Mouse (Mus musculus) lung, adult 18-20 months (tissue): ENCODE data around the gene Larp6.

ENCODE experiments used
- DNase-seq, 2 experiments: peaks; one replicate each; pipeline ENCODE4 v3.0.0; 2022; ENCODE audit warnings: mixed read lengths in 2 of 2

The Larp6 gene

GRCm38 (mm10) chr9:60712771-60713541, at the start of gene Larp6:
Larp6 (plus strand) TSS chr9:60712989.
- peak; percentile 14 to 29 for DNase-seq

- no peak for DNase-seq
These were observed 48.4 kb upstream of the Larp6 start for GRCm38 (mm10) chr9:60664385-60664784.

DNA sequence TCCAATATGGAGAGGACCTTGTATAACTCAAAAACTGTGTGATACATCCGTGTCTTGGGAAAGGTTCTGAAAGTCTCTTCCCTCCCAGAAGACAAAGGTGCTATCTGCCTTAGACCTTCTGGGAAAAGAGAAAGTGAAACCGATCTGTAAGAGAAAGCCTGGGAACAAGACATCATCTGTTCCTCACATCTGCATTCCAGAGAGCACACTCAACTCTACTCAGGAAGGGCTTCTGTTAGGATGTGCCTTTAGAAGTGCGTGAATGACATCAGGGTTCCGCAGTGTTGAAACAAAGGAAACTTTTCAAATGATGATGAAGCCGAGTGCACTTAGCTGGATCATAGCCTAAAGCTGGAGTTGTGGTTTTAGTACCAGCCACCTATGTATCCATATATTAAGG, 47.9 kb upstream of the Larp6 start:
- DNase-seq: no peak

- DNase-seq: no peak
These were observed 47.3 kb upstream of the Larp6 start for GRCm38 (mm10) chr9:60665535-60665934.

DNA sequence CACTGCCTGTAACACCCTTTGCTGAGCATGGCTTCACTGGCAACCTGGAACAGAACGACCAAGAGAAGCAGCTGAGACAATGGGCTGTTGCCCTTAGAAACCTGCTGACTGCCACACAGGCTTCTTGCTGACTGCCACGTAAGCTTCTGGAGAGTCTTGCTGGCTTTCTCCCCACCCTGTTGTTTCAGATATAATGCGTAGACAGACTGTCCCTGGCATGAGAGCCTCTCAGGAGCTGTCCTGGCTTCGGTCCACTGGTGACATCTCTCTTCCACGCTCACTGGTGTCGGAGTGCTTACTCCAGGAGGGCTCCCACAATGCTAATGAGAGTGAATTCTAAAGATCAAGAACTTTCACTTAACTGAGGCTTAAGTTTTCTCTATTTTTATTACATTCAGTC, 43.9 kb upstream of the Larp6 start:
- no peak for DNase-seq

GRCm38 (mm10) chr9:60672568-60672967, 40.2 kb upstream of the Larp6 start:
- DNase-seq: no peak

- no peak for DNase-seq
These were observed 38.0 kb upstream of the Larp6 start for GRCm38 (mm10) chr9:60674780-60675179.

DNA sequence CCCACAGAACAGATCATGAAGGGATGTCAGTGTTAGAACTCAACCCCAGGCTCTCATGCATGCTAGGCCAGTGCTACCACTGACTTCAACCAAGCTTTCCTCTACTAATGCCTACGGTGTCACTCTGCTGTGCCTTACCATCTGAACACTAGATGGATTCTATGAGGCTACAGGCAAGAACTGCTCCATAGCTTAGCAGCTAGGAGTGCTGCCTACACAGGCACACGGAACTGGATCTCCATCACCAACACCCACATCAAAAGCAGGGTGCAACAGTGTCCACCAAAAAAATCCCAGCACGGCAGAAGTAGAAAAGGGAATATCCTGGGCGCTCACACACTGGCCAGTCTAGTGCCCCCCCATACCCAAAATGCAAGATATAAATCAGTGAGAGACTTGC, 36.4 kb upstream of the Larp6 start:
- no peak for DNase-seq

GRCm38 (mm10) chr9:60678913-60679312, 33.9 kb upstream of the Larp6 start:
- no peak for DNase-seq

- DNase-seq: no peak
These were observed 31.8 kb upstream of the Larp6 start for GRCm38 (mm10) chr9:60681005-60681404.

- no peak for DNase-seq
These were observed 30.0 kb upstream of the Larp6 start for GRCm38 (mm10) chr9:60682753-60683152.

GRCm38 (mm10) chr9:60687415-60687814, 25.4 kb upstream of the Larp6 start:
- DNase-seq: peak in 1 of 2 experiments; percentile 58

- DNase-seq: peak; percentile 89 to 91
These were observed 24.9 kb upstream of the Larp6 start, which contains the start of gene Lrrc49 for GRCm38 (mm10) chr9:60687891-60688324. Lrrc49 (minus strand) TSS chr9:60688158.

GRCm38 (mm10) chr9:60692624-60693023, 20.2 kb upstream of the Larp6 start:
- DNase-seq: peak in 1 of 2 experiments; percentile 13

GRCm38 (mm10) chr9:60693986-60694385, 18.8 kb upstream of the Larp6 start:
- no peak for DNase-seq

DNA sequence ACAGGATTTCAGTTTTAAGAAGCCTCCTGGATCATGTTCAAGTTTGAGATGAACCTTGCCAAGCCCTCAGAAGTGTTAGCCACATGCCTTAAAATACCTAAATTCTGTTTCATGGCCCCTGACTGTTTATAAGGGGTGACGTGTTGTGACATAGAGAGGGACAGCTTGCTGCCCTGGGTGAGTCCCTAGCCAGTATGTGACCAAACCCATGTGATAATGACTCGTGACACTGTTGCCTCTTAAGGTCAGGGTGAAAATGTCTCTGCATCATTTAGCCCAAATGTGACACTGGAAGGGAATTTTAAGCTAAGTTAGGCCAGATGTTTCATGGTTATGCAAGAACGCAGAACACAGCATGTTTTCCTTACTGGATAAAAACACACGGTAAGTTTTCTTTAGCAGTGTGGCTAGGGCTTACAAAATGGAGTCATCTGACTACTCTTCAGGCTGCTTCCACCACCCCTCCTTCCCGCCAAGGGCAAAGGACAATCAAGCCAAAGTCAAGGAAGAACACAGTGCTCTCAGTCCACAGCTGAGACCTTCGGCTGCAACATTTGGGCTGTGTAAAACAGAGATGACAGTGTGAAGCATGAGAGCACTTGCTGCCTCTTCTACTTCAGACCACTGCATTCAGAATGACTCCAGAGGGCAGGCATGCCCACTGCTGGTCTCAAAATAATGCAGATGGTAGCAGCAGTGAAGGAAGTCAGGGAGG, 16.4 kb upstream of the Larp6 start:
- DNase-seq: peak; percentile 12 to 43

DNA sequence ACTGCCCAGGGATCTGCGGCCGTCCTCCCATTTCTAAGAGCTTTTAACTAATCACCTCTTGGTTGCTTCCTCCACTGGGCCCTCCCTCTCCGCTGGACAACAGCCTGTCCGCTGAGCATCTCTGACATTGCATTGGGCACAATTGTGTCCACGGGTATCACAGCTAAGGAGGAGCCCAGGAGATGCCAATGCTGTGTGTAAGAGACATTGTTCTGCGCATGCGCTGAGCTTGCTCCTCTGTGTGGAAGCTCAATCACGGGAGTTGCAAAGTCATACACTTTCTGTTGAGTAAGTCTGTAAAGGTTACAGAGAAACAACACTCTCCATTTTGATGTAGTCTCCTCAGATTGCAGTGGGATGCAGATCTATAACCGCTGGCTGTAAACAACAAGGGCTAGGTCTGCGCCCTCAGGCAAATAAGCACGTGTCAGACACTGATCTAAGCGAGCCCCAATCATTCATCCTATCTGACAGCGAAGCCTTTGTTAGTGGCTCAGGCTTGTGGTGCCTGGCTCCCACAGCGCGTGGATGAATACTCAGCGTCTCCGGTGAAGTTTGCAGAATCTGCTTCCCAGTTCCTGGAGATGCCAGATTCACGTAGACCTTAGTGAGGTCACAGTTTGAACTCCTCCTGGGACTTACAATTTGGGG, 13.1 kb upstream of the Larp6 start:
- DNase-seq: no peak

- no peak for DNase-seq
These were observed 5.2 kb upstream of the Larp6 start for GRCm38 (mm10) chr9:60707594-60707993.

DNA sequence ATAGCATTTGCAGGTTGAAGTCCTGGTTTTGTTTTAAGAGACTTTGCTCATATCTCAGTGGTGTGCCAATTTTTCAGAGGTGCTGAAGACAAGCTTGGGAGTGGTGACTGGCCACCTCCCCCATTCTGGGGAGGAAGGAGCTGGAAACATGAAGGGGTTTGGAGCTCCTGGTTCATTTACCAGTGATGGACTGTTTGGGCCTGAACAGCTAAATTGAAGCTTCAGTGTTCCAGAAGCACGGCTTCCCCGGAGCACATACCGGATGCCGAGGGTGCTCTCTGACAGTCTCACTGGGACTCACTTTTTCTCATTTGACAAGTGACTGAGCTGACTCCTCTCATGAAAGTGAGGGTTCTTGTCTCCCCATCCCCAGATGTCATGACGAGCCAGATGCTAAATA, 4.2 kb upstream of the Larp6 start:
- DNase-seq: no peak

GRCm38 (mm10) chr9:60709721-60710120, 3.1 kb upstream of the Larp6 start:
- DNase-seq: no peak

DNA sequence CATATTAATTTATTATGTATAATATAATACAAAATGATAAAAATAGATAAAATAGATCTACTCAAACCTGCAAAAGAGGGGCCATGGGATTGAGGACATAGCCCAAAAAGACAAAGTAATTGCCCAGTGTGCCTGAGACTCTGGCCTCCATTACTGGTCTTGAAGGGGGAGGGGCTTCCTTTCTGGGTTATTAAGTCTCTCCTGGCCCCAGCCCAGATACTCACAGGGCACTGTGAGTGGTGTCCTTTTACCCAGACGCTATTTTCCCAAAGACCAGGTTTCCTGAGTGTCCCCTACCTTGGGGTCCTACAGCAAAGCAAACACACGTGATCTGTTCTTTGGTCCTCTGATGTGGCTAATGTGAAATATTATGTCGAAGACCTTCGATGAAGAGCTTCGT, 778 bp upstream of the Larp6 start:
- no peak for DNase-seq

GRCm38 (mm10) chr9:60713616-60714015, 827 bp downstream of the Larp6 start:
- DNase-seq: no peak

GRCm38 (mm10) chr9:60714191-60714590, 1.4 kb downstream of the Larp6 start:
- DNase-seq: no peak

GRCm38 (mm10) chr9:60715271-60715670, 2.5 kb downstream of the Larp6 start:
- no peak for DNase-seq
